Mouse (Mus musculus) kidney, adult 2 months (tissue): Measurements from ENCODE around the gene Ikzf1.

Experiments used
- CTCF ChIP-seq: fragments of 200-500 bp; conservative IDR thresholded peaks from 2 replicates; pipeline ENCODE4 v1.5.1; 2011; ENCODE audit warnings: low read depth, mild to moderate bottlenecking, control low read depth, low read length, moderate library complexity, mixed read lengths; ENCODE audit not compliant: insufficient read depth, insufficient read length
- POLR2A ChIP-seq: fragments of 200-500 bp; IDR thresholded peaks from one replicate; pipeline ENCODE4 v1.6.1; 2011; ENCODE audit warnings: low read depth, low read length, control low read depth

- TF ChIP-seq CTCF (no peak), POLR2A (no peak)
These were observed 46.9 kb downstream of the Ikzf1 start for GRCm38 (mm10) chr11:11731727-11732126.
